Mouse (Mus musculus) megakaryocyte, embryonic 14.5 days (primary cell): ENCODE results near the gene Rere. TPM values are rescaled to one million over a fixed set of nuclear protein-coding genes. Genes with fewer than 3 reads are reported as not detected.

Experiments used
- H3K27me3 ChIP-seq: replicated peaks from 2 replicates; pipeline ENCODE3; 2012; ENCODE audit warnings: inconsistent platforms
- H3K36me3 ChIP-seq: replicated peaks from 2 replicates; pipeline ENCODE3; 2012; ENCODE audit warnings: low read length, inconsistent platforms, mixed read lengths
- H3K4me1 ChIP-seq: 2 replicates; pipeline ENCODE4 v1.6.1; 2012; ENCODE audit warnings: inconsistent platforms
- H3K4me3 ChIP-seq: replicated peaks from 2 replicates; pipeline ENCODE3; 2012; ENCODE audit warnings: moderate library complexity, mild to moderate bottlenecking, inconsistent platforms
- H3K9me3 ChIP-seq: 2 replicates; pipeline ENCODE4 v1.6.1; 2012; ENCODE audit warnings: inconsistent platforms
- FLI1 ChIP-seq: IDR thresholded peaks from 2 replicates; pipeline ENCODE4 v1.6.1; 2012; ENCODE audit warnings: low read length, inconsistent platforms, mixed read lengths
- GATA1 ChIP-seq: IDR thresholded peaks from 3 replicates; pipeline ENCODE4 v1.6.1; 2012; ENCODE audit warnings: mixed read lengths, low read length, inconsistent platforms, borderline replicate concordance
- polyA plus RNA-seq: library from polyadenylated mRNA; stranded (reverse); fragments of >175 nt; gene quantifications from 2 replicates; pipeline ENCODE4 v1.2.3, GENCODE M21; 2012; ENCODE audit warnings: low replicate concordance; ENCODE audit not compliant: insufficient read depth

Gene Rere
- polyA plus RNA-seq, 1 experiment, result 39.0 TPM

- Histone ChIP-seq H3K27me3 (peaks cover 35% of the 10 kb centered on the region), H3K9me3 (no peaks in the 10 kb centered on the region), H3K4me1 (peaks cover 23% of the 10 kb centered on the region), H3K4me3 (no peak overlapping the region), H3K36me3 (peaks cover 20% of the 10 kb centered on the region)
- TF ChIP-seq FLI1, result no peak
- TF ChIP-seq GATA1, result no peak
Measured at GRCm38 (mm10) chr4:150625951-150626732, 344.7 kb downstream of the Rere start.

- Histone ChIP-seq H3K27me3 (peaks cover 49% of the 10 kb centered on the region), H3K4me3 (no peak overlapping the region), H3K36me3 (no peaks in the 10 kb centered on the region), H3K4me1 (peaks cover 23% of the 10 kb centered on the region), H3K9me3 (no peaks in the 10 kb centered on the region)
- TF ChIP-seq FLI1 (no peak), GATA1 (no peak)
Measured at GRCm38 (mm10) chr4:150629266-150629665, 347.8 kb downstream of the Rere start.

- TF ChIP-seq GATA1 (no peak), FLI1 (no peak)
Measured at GRCm38 (mm10) chr4:150635568-150635967, 354.1 kb downstream of the Rere start.

GRCm38 (mm10) chr4:150636635-150637034 lies 355.2 kb downstream of the Rere start:
- no peak for TF ChIP-seq FLI1
- TF ChIP-seq GATA1, result no peak
- Histone ChIP-seq H3K36me3 (no peaks in the 10 kb centered on the region), H3K4me3 (no peak overlapping the region), H3K27me3 (peaks cover 53% of the 10 kb centered on the region), H3K9me3 (no peaks in the 10 kb centered on the region; the same call in 1 of the 2 replicates), H3K4me1 (0 out of 2 replicates have a peak, but pooled peaks cover 4% of the 10 kb centered on the region)

More at GRCm38 (mm10) chr4:150635568-150635967, 354.1 kb downstream of the Rere start:
- Histone ChIP-seq H3K4me1 (0 out of 2 replicates have a peak, but pooled peaks cover 4% of the 10 kb centered on the region), H3K9me3 (no peaks in the 10 kb centered on the region; the same call in 1 of the 2 replicates), H3K27me3 (peaks cover 59% of the 10 kb centered on the region), H3K4me3 (no peak overlapping the region), H3K36me3 (no peaks in the 10 kb centered on the region)

GRCm38 (mm10) chr4:150644299-150644698 lies 362.9 kb downstream of the Rere start:
- TF ChIP-seq GATA1, result no peak
- TF ChIP-seq FLI1, result no peak
- peaks cover 6% of the 10 kb centered on the region for H3K4me1 ChIP-seq
- no peaks in the 10 kb centered on the region for H3K36me3 ChIP-seq
- H3K4me3 ChIP-seq, result no peak overlapping the region
- peaks cover 47% of the 10 kb centered on the region for H3K27me3 ChIP-seq
- H3K9me3 ChIP-seq, result peaks cover 13% of the 10 kb centered on the region

GRCm38 (mm10) chr4:150649327-150649726 lies 367.9 kb downstream of the Rere start:
- no peak overlapping the region for H3K4me3 ChIP-seq
- H3K27me3 ChIP-seq, result peaks cover 69% of the 10 kb centered on the region
- TF ChIP-seq FLI1, result no peak
- no peak for TF ChIP-seq GATA1
- H3K36me3 ChIP-seq, result no peaks in the 10 kb centered on the region
- peaks cover 22% of the 10 kb centered on the region for H3K4me1 ChIP-seq
- peaks cover 13% of the 10 kb centered on the region for H3K9me3 ChIP-seq

GRCm38 (mm10) chr4:150651390-150652277 lies 370.2 kb downstream of the Rere start, which contains the start of gene Slc45a1:
Slc45a1 (minus strand) TSS chr4:150652174.
- peaks cover 7% of the 10 kb centered on the region for H3K9me3 ChIP-seq
- peaks cover 68% of the 10 kb centered on the region for H3K27me3 ChIP-seq
- H3K36me3 ChIP-seq, result no peaks in the 10 kb centered on the region
- no peak within 1 kb of the TSS for H3K4me3 ChIP-seq
- no peak for TF ChIP-seq GATA1
- TF ChIP-seq FLI1, result no peak
- peaks cover 30% of the 10 kb centered on the region for H3K4me1 ChIP-seq

- no peak overlapping the region for H3K4me3 ChIP-seq
- H3K27me3 ChIP-seq, result peaks cover 67% of the 10 kb centered on the region
- H3K36me3 ChIP-seq, result no peaks in the 10 kb centered on the region
- H3K4me1 ChIP-seq, result peaks cover 30% of the 10 kb centered on the region
- TF ChIP-seq FLI1 (no peak), GATA1 (no peak)
- H3K9me3 ChIP-seq, result peaks cover 3% of the 10 kb centered on the region; the same call in 1 of the 2 replicates
Measured at GRCm38 (mm10) chr4:150653072-150653599, 371.7 kb downstream of the Rere start.

GRCm38 (mm10) chr4:150655989-150656388 lies 374.5 kb downstream of the Rere start:
- Histone ChIP-seq H3K27me3 (peaks cover 69% of the 10 kb centered on the region), H3K4me3 (peak overlapping the region; percentile 38), H3K4me1 (peaks cover 16% of the 10 kb centered on the region), H3K9me3 (peaks cover 3% of the 10 kb centered on the region; the same call in 1 of the 2 replicates), H3K36me3 (no peaks in the 10 kb centered on the region)
- TF ChIP-seq GATA1, result no peak
- no peak for TF ChIP-seq FLI1

- Histone ChIP-seq H3K36me3 (no peaks in the 10 kb centered on the region), H3K27me3 (peaks cover 69% of the 10 kb centered on the region), H3K4me3 (no peak overlapping the region), H3K9me3 (peaks cover 3% of the 10 kb centered on the region; the same call in 1 of the 2 replicates), H3K4me1 (peaks cover 14% of the 10 kb centered on the region)
- no peak for TF ChIP-seq GATA1
- no peak for TF ChIP-seq FLI1
Measured at GRCm38 (mm10) chr4:150656504-150656903, 375.1 kb downstream of the Rere start.
